Mouse (Mus musculus): ENCODE measurements around the gene 3110082I17Rik.

DNA sequence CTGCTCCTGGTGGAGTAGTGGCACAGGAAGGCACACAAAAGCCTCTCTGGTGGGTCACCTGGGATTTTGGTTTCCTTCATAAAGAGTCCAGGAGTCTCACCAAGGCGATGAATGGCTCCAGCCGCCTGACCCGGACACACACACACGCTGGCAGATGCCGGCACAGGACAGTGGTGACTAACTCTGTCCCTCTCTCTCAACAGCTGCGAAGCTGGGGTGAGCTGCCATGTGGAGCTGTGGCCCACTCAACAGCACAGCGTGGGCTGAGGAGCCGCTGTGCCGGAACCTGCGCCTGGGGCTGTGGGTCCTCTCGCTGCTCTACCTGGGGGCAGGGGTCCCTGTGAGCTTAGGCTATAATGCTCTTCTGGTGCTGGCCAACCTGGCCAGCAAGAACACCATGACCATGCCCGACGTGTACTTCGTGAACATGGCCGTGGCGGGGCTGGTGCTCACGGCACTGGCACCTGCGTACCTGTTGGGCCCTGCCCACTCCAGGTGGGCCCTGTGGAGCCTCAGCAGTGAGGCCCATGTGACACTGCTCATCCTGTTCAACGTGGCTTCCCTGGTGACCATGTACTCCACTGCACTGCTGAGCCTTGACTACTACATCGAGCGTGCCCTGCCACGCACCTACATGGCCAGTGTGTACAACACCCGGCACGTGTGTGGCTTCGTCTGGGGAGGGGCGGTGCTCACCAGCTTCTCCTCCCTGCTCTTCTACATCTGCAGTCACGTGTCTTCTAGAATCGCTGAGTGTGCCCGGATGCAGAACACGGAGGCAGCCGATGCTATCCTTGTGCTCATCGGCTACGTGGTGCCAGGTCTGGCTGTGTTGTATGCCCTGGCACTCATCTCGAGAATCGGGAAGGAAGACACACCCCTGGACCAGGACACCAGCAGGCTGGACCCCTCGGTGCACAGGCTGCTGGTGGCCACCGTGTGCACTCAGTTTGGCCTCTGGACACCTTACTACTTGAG is 67.8 kb downstream of the 3110082I17Rik start:
- TF ChIP-seq RCOR1 (conservative IDR thresholded peaks at IDR 0.05; ENCODE audit: low read depth, low read length) (no peak), NRF1 (IDR thresholded peaks at IDR 0.05; ENCODE audit: low read depth, low read length) (no peak), ZC3H11A (IDR thresholded peaks at IDR 0.05; ENCODE audit: low read depth, low read length) (no peak), POLR2A (IDR thresholded peaks at IDR 0.05; ENCODE audit: low read depth, low read length) (no peak), CTCF (conservative IDR thresholded peaks at IDR 0.05 in 1 of 2, IDR thresholded peaks at IDR 0.05 in 1 of 2; ENCODE audit: low read depth in 2 of 2, low read length in 2 of 2) (no peak)

Data from CH12.LX (cell line).